Mouse (Mus musculus) liver, embryonic 11.5 days (tissue): Measurements from ENCODE around the gene Dlgap3. TPM values are rescaled to one million over a fixed set of nuclear protein-coding genes. Genes with fewer than 3 reads are reported as not detected.

Experiments
- ATAC-seq: fragments of 200-750 bp; cut with Nextera tagmentation; replicated peaks from 2 replicates; pipeline ENCODE4 v1.8.0; 2017; ENCODE audit warnings: moderate number of reproducible peaks, mild to moderate bottlenecking, moderate TSS enrichment, moderate library complexity; ENCODE audit not compliant: low FRiP score
- DNase-seq: peaks from one replicate; pipeline ENCODE4 v3.0.0-alpha.2; 2017; ENCODE audit warnings: low spot score
- H3K27ac ChIP-seq: fragments of 300-500 bp; sonication (generic); 2 replicates; pipeline ENCODE4 v1.5.1; 2014; ENCODE audit warnings: mild to moderate bottlenecking, low read depth, low read length, control low read depth
- H3K27me3 ChIP-seq: fragments of 300-500 bp; sonication (generic); replicated peaks from 2 replicates; pipeline ENCODE4 v1.6.1; 2014; ENCODE audit warnings: low read length, mixed read lengths; ENCODE audit not compliant: control insufficient read depth, insufficient read depth
- H3K36me3 ChIP-seq: fragments of 300-500 bp; sonication (generic); 2 replicates; pipeline ENCODE4 v1.6.1; 2014; ENCODE audit warnings: mild to moderate bottlenecking, low read length, moderate library complexity, mixed read lengths; ENCODE audit not compliant: control insufficient read depth, insufficient read depth
- H3K4me1 ChIP-seq: fragments of 300-500 bp; sonication (generic); replicated peaks from 2 replicates; pipeline ENCODE4 v1.6.1; 2014; ENCODE audit warnings: low read length, mixed read lengths; ENCODE audit not compliant: control insufficient read depth, insufficient read depth
- H3K4me2 ChIP-seq: fragments of 300-500 bp; sonication (generic); 2 replicates; pipeline ENCODE4 v1.6.1; 2014; ENCODE audit warnings: mild to moderate bottlenecking, control low read depth, moderate library complexity
- H3K4me3 ChIP-seq: fragments of 300-500 bp; sonication (generic); 2 replicates; pipeline ENCODE4 v1.5.1; 2014; ENCODE audit warnings: low read depth, low read length, control low read depth
- H3K9ac ChIP-seq: fragments of 300-500 bp; sonication (generic); 2 replicates; pipeline ENCODE4 v1.6.1; 2014; ENCODE audit warnings: low read depth, low read length, control low read depth
- H3K9me3 ChIP-seq: fragments of 300-500 bp; sonication (generic); 2 replicates; pipeline ENCODE4 v1.6.1; 2016; ENCODE audit warnings: low read length, inconsistent platforms, mixed read lengths; ENCODE audit not compliant: control insufficient read depth
- WGBS: fragments of 180-500 bp; shearing (Covaris S2); extraction: QIAGEN DNeasy Blood & Tissue Kit; methylation state at CpG from one replicate; pipeline ENCODE4 v1.1.7; 2014; 5-methylcytosine and 5-hydroxymethylcytosine counted together
- polyA plus RNA-seq: library from polyadenylated mRNA; unstranded; fragments of >200 nt; fragmentation: Nextera tagmentation; extraction: Ambion mirVana; gene quantifications from 2 replicates; pipeline ENCODE4 v1.2.1, GENCODE M21; 2014

Dlgap3 gene
- polyA plus RNA-seq, 1 experiment from 2014 or later: 1.4 TPM

- Histone ChIP-seq H3K27me3 (no peaks in the 10 kb centered on the region), H3K4me3 (no peak overlapping the region), H3K27ac (no peak overlapping the region), H3K4me1 (no peaks in the 10 kb centered on the region), H3K4me2 (no peak overlapping the region), H3K9me3 (no peaks in the 10 kb centered on the region), H3K9ac (no peak overlapping the region), H3K36me3 (no peaks in the 10 kb centered on the region)
- DNase-seq: no peak
- ATAC-seq: no peak
- WGBS: 49% methylated on average over 5 of the region's 5 CpGs
Measured at GRCm38 (mm10) chr4:127155757-127156156, 13.2 kb upstream of the Dlgap3 start.

- Histone ChIP-seq H3K4me3 (no peak overlapping the region), H3K36me3 (no peaks in the 10 kb centered on the region), H3K4me1 (no peaks in the 10 kb centered on the region), H3K27me3 (no peaks in the 10 kb centered on the region), H3K9me3 (no peaks in the 10 kb centered on the region), H3K27ac (no peak overlapping the region), H3K9ac (no peak overlapping the region), H3K4me2 (no peak overlapping the region)
- no peak for DNase-seq
- ATAC-seq: no peak
- WGBS: 79% methylated on average over 4 of the region's 4 CpGs
Measured at GRCm38 (mm10) chr4:127157746-127158145, 11.3 kb upstream of the Dlgap3 start.

GRCm38 (mm10) chr4:127163926-127164325 lies 5.1 kb upstream of the Dlgap3 start:
- no peak for ATAC-seq
- WGBS: 65% methylated on average over 8 of the region's 8 CpGs
- H3K4me3 ChIP-seq: no peak overlapping the region
- no peaks in the 10 kb centered on the region for H3K36me3 ChIP-seq
- H3K4me1 ChIP-seq: peaks cover 5% of the 10 kb centered on the region
- H3K27me3 ChIP-seq: peaks cover 24% of the 10 kb centered on the region
- H3K9ac ChIP-seq: no peak overlapping the region
- DNase-seq: no peak
- H3K9me3 ChIP-seq: no peaks in the 10 kb centered on the region
- H3K4me2 ChIP-seq: no peak overlapping the region
- H3K27ac ChIP-seq: no peak overlapping the region

- ATAC-seq: no peak
- no peaks in the 10 kb centered on the region for H3K36me3 ChIP-seq
- H3K27me3 ChIP-seq: peaks cover 54% of the 10 kb centered on the region
- no peak overlapping the region for H3K4me3 ChIP-seq
- H3K4me2 ChIP-seq: no peak overlapping the region
- no peak for DNase-seq
- H3K9me3 ChIP-seq: no peaks in the 10 kb centered on the region
- H3K4me1 ChIP-seq: peaks cover 8% of the 10 kb centered on the region
- WGBS: 66% methylated on average over 5 of the region's 5 CpGs
- H3K27ac ChIP-seq: no peak overlapping the region
- H3K9ac ChIP-seq: no peak overlapping the region
Measured at GRCm38 (mm10) chr4:127167096-127167495, 1.9 kb upstream of the Dlgap3 start.

GRCm38 (mm10) chr4:127167731-127168130 lies 1.3 kb upstream of the Dlgap3 start:
- ATAC-seq (no peak), DNase-seq (no peak)
- Histone ChIP-seq H3K36me3 (no peaks in the 10 kb centered on the region), H3K9ac (no peak overlapping the region), H3K4me2 (peak overlapping the region; percentile 94), H3K4me1 (peaks cover 8% of the 10 kb centered on the region), H3K9me3 (no peaks in the 10 kb centered on the region), H3K27me3 (peaks cover 58% of the 10 kb centered on the region), H3K4me3 (no peak overlapping the region), H3K27ac (no peak overlapping the region)
- 17% methylated on average over 8 of the region's 8 CpGs for WGBS

GRCm38 (mm10) chr4:127168211-127168913 lies 642 bp upstream of the Dlgap3 start:
- H3K9me3 ChIP-seq: no peaks in the 10 kb centered on the region
- H3K4me1 ChIP-seq: peaks cover 8% of the 10 kb centered on the region
- DNase-seq (peak; percentile 65), ATAC-seq (peak; percentile 63)
- peak overlapping the region; percentile 94 for H3K4me2 ChIP-seq
- H3K36me3 ChIP-seq: no peaks in the 10 kb centered on the region
- no peak overlapping the region for H3K27ac ChIP-seq
- H3K4me3 ChIP-seq: peak overlapping the region; percentile 63
- H3K27me3 ChIP-seq: peaks cover 61% of the 10 kb centered on the region
- no peak overlapping the region for H3K9ac ChIP-seq
- under 1% methylated on average over 39 of the region's 39 CpGs for WGBS

- H3K9ac ChIP-seq: peak overlapping the region; percentile 46
- DNase-seq: peak; percentile 47
- H3K27ac ChIP-seq: no peak overlapping the region
- peak; percentile 55 for ATAC-seq
- peaks cover 61% of the 10 kb centered on the region for H3K27me3 ChIP-seq
- peaks cover 8% of the 10 kb centered on the region for H3K4me1 ChIP-seq
- peak overlapping the region; percentile 94 for H3K4me2 ChIP-seq
- WGBS: 4% methylated on average over 48 of the region's 51 CpGs
- peak overlapping the region; percentile 63 for H3K4me3 ChIP-seq
- H3K9me3 ChIP-seq: no peaks in the 10 kb centered on the region
- H3K36me3 ChIP-seq: no peaks in the 10 kb centered on the region
Measured at GRCm38 (mm10) chr4:127169346-127170221, 580 bp downstream of the Dlgap3 start.

- peaks cover 61% of the 10 kb centered on the region for H3K27me3 ChIP-seq
Measured at GRCm38 (mm10) chr4:127170866-127171265, 1.9 kb downstream of the Dlgap3 start.

More at GRCm38 (mm10) chr4:127170866-127171265, 1.9 kb downstream of the Dlgap3 start:
- Histone ChIP-seq H3K4me2 (no peak overlapping the region), H3K9me3 (no peaks in the 10 kb centered on the region), H3K36me3 (no peaks in the 10 kb centered on the region), H3K4me3 (no peak overlapping the region), H3K9ac (no peak overlapping the region), H3K27ac (no peak overlapping the region), H3K4me1 (peaks cover 8% of the 10 kb centered on the region)
- WGBS: 40% methylated on average over 5 of the region's 5 CpGs
- DNase-seq: no peak
- no peak for ATAC-seq
